Mouse (Mus musculus): ENCODE results near the gene Olfr943. TPM values are rescaled to one million over a fixed set of nuclear protein-coding genes. Genes with fewer than 3 reads are reported as not detected.

Gene Olfr943
- polyA plus RNA-seq (2012) = not detected in 2 replicates

DNA sequence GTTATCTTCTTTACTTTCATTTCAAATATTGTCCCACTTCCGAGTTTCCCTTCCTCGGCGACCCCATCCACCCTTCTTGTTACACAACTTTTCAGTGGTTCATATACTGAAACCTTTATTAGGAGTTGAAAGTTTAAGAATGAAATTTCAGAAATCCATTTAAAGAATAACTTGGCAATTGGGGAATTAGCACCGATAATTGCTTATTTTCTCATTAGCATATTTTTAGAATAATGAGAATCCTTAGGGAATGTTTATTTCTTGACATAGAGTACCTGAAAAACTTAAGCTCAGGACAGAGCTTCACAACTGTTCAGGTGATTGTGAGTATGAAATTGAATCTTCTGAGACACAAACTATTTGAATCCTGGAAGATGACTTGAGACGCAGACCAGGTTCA lies at the start of gene Olfr943:
TSS of gene Olfr943 (plus strand) at position 301 of the 400 bp plus-strand sequence.
- TF ChIP-seq TAL1 (IDR thresholded peaks at IDR 0.05; ENCODE audit: low read length) (no peak), GATA1 (IDR thresholded peaks at IDR 0.05; ENCODE audit: low read length) (no peak)

DNA sequence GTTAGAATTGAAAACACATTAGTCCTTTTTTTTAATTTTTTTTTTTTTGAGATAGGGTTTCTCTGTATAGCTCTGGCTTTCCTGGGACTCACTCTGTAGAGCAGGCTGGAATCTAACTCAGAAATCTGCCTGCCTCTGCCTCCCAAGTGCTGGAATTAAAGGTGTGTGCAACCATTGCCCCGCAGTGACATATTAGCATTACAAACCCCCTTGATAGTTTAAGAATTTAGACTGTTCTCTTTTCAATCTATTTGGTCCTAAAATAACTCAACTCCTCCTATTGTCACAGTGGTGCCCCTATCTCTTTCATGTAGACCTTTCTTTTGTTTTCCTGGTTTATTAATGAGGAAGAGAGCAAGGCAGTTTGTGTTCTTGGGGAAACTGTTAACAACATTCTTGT lies 38.8 kb upstream of the Olfr943 start:
- Histone ChIP-seq H3K36me3 (ENCODE audit: control insufficient read depth) (no peaks in the 10 kb centered on the region), H3K4me3 (replicated peaks) (no peak overlapping the region), H3K4me1 (ENCODE audit: control insufficient read depth) (no peaks in the 10 kb centered on the region), H3K9me3 (ENCODE audit: control insufficient read depth, low read length) (no peaks in the 10 kb centered on the region; the same call in 1 of the 2 replicates), H3K27me3 (ENCODE audit: control insufficient read depth) (no peaks in the 10 kb centered on the region)
- no peak for TF ChIP-seq GATA1 (IDR thresholded peaks at IDR 0.05; ENCODE audit: low read length)
- no peak for TF ChIP-seq TAL1 (IDR thresholded peaks at IDR 0.05; ENCODE audit: low read length)

More for the DNA sequence above, at the start of gene Olfr943:
- peaks cover 11% of the 10 kb centered on the region for H3K9me3 ChIP-seq (ENCODE audit: control insufficient read depth, low read length)
- H3K36me3 ChIP-seq (ENCODE audit: control insufficient read depth) = no peaks in the 10 kb centered on the region
- no peaks in the 10 kb centered on the region for H3K27me3 ChIP-seq (ENCODE audit: control insufficient read depth)
- no peak within 1 kb of the TSS for H3K4me3 ChIP-seq (replicated peaks)
- H3K4me1 ChIP-seq (ENCODE audit: control insufficient read depth) = no peaks in the 10 kb centered on the region

DNA sequence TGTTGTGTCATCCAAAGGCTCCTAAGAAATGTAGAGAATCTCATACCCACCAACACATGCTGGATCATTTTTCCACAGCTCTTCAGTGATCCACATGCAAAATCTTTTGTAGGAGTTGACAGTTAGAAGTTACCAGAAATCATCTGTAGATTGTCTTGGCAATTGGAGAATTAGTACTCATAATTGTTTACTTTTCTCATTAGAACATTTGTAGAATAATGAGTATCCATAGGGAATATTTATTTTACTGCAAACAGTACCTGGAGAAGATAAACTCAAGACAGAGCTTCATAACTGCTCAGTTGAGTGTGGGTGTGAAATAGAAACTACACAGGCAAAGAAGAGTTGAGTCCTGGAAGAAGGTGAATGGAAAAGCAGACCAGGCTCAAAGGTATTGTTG lies 38.3 kb upstream of the Olfr943 start, which contains the start of gene Olfr27:
TSS of gene Olfr27 (plus strand) at position 301 of the 400 bp plus-strand sequence.
- no peaks in the 10 kb centered on the region; the same call in 1 of the 2 replicates for H3K9me3 ChIP-seq (ENCODE audit: control insufficient read depth, low read length)
- no peak within 1 kb of the TSS for H3K4me3 ChIP-seq (replicated peaks)
- no peaks in the 10 kb centered on the region for H3K4me1 ChIP-seq (ENCODE audit: control insufficient read depth)
- H3K36me3 ChIP-seq (ENCODE audit: control insufficient read depth) = no peaks in the 10 kb centered on the region
- H3K27me3 ChIP-seq (ENCODE audit: control insufficient read depth) = no peaks in the 10 kb centered on the region
- no peak for TF ChIP-seq GATA1 (IDR thresholded peaks at IDR 0.05; ENCODE audit: low read length)
- no peak for TF ChIP-seq TAL1 (IDR thresholded peaks at IDR 0.05; ENCODE audit: low read length)

DNA sequence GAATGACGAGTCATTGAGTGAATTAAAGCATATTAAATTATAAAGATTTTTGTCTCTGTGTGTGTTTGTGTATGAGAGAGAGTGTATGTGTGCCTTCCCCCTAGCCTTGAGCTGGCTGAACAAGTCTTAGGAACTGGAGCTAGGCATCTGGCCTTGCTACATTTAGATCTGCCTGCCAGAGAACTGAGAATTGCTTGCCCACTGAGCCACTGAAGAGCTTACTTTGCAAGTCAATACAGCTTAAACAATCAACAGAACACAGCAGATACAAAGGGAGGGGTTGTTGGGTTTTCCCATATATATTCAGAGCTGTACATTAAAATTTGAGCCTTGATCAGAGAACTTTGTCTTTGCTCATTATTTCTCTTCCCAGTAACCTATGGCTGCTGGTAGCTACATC lies 13.7 kb upstream of the Olfr943 start:
- no peaks in the 10 kb centered on the region for H3K36me3 ChIP-seq (ENCODE audit: control insufficient read depth)
- H3K27me3 ChIP-seq (ENCODE audit: control insufficient read depth) = no peaks in the 10 kb centered on the region
- no peaks in the 10 kb centered on the region for H3K4me1 ChIP-seq (ENCODE audit: control insufficient read depth)
- no peak overlapping the region for H3K4me3 ChIP-seq (replicated peaks)
- no peaks in the 10 kb centered on the region; the same call in 1 of the 2 replicates for H3K9me3 ChIP-seq (ENCODE audit: control insufficient read depth, low read length)
- TF ChIP-seq GATA1 (IDR thresholded peaks at IDR 0.05; ENCODE audit: low read length) (no peak), TAL1 (IDR thresholded peaks at IDR 0.05; ENCODE audit: low read length) (no peak)

DNA sequence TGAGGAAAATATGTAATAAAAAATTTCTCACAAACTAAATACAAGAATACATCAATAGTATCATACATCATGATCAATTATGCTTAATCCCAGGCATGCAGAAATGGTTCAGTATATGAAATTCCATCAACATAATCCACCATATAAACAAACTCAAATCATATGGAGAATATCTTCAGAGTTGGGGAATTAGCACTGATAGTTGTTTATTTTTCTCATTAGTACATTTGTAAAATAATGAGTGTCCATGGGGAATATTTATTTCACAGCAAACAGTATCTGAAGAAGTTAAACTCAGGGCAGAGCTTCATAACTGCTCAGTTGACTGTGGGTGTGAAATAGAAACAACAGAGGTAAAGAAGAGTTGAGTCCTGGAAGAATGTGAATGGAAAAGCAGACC lies 35.5 kb downstream of the Olfr943 start, which contains the start of gene Olfr944:
TSS of gene Olfr944 (plus strand) at position 301 of the 400 bp plus-strand sequence.
- H3K36me3 ChIP-seq (ENCODE audit: control insufficient read depth) = no peaks in the 10 kb centered on the region
- H3K27me3 ChIP-seq (ENCODE audit: control insufficient read depth) = no peaks in the 10 kb centered on the region
- H3K4me1 ChIP-seq (ENCODE audit: control insufficient read depth) = no peaks in the 10 kb centered on the region
- H3K9me3 ChIP-seq (ENCODE audit: control insufficient read depth, low read length) = no peaks in the 10 kb centered on the region
- TF ChIP-seq GATA1 (IDR thresholded peaks at IDR 0.05; ENCODE audit: low read length) (no peak), TAL1 (IDR thresholded peaks at IDR 0.05; ENCODE audit: low read length) (no peak)
- no peak within 1 kb of the TSS for H3K4me3 ChIP-seq (replicated peaks)

Other genes with a start within 250 kb of the Olfr943 start
- not detected in 2 replicates for gene Olfr930, start 236.5 kb upstream of the Olfr943 start, polyA plus RNA-seq (2012)
- gene Olfr933, start 194.0 kb upstream of the Olfr943 start, polyA plus RNA-seq (2012) = not detected in 2 replicates
- gene Olfr934, start 178.0 kb upstream of the Olfr943 start, polyA plus RNA-seq (2012) = not detected in 2 replicates
- not detected in 2 replicates for gene Olfr935, start 166.6 kb upstream of the Olfr943 start, polyA plus RNA-seq (2012)
- gene Olfr146, start 142.9 kb upstream of the Olfr943 start, polyA plus RNA-seq (2012) = 0.02 TPM in 1 of 2 replicates, not detected in the other
- gene Olfr937, start 101.4 kb upstream of the Olfr943 start, polyA plus RNA-seq (2012) = not detected in 2 replicates
- not detected in 2 replicates for gene Olfr938, start 87.4 kb upstream of the Olfr943 start, polyA plus RNA-seq (2012)
- not detected in 2 replicates for gene Olfr27, start 38.2 kb upstream of the Olfr943 start, polyA plus RNA-seq (2012)
- not detected in 2 replicates for gene Olfr944, start 35.6 kb downstream of the Olfr943 start, polyA plus RNA-seq (2012)
- not detected in 2 replicates for gene Olfr1537, start 83.7 kb downstream of the Olfr943 start, polyA plus RNA-seq (2012)
- gene Olfr945, start 110.5 kb downstream of the Olfr943 start, polyA plus RNA-seq (2012) = not detected in 2 replicates
- gene Olfr948, start 159.7 kb downstream of the Olfr943 start, polyA plus RNA-seq (2012) = not detected in 2 replicates
- gene Olfr951, start 221.1 kb downstream of the Olfr943 start, polyA plus RNA-seq (2012) = not detected in 2 replicates